Mouse (Mus musculus): Measurements from ENCODE around the gene Ogdh. TPM values are rescaled to one million over a fixed set of nuclear protein-coding genes. Genes with fewer than 3 reads are reported as not detected.
"Not testable (repeated sequence)": the region's sequence is repeated elsewhere in the genome, so short reads cannot be mapped to it uniquely, and the experiment has no call there.

Ogdh gene
- total RNA-seq (2014; fragmentation: Nextera tagmentation) (97.5 and 108 TPM in 2 replicates), total RNA-seq (2017) (57.7 and 65.5 TPM in 2 replicates), polyA plus RNA-seq (2012) (33.1 and 49.5 TPM in 2 replicates)

DNA sequence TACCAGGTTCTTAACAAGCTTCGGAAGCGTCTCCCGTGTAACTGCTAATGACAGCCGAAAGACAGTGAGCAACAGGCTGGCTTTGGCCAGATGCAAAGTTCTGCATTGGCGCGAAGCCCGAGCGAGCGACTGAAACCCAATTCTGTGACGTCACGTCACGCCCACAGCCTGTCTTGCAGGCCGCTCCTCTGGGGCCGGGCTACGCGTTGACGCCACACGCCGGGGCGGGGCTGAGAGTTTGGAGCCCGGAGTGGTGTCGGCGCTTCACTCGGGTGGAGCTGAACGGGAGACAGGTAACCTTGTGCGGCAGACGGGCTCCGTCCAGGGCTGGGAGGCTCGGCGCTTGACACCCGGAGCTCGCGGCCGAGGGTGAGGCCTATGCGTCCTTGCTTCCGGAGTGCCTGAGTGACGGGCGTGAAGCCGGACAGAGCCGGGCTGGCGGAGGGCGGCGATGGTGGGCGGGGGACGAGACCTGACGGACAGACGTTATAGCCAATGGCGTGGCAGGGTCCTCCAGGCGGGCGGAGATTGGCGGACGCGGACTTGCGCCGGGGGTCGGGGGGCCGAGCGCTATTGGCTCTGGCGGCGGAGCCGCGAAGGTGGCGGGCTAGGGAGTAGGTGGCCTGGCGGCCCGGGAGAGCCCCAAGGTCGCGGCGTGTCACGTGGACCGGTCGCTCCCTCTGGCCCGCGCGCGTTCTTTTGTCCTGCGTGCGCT is at the start of gene Ogdh:
Gene Ogdh, plus strand, starts transcription at position 233 of the 715 bp plus-strand sequence.
- ATAC-seq (ENCODE audit: extremely low read depth, insufficient number of reproducible peaks, low FRiP score, poor library complexity, severe bottlenecking) (peak; percentile 85), DNase-seq (ENCODE audit: low spot score) (peak; percentile 92)
- H3K4me3 ChIP-seq (ENCODE audit: low read depth, low read length), result peak within 1 kb of the TSS; percentile 93
- no peaks in the 10 kb centered on the region for H3K9me3 ChIP-seq (replicated peaks)
- TF ChIP-seq GATA2 (IDR thresholded peaks at IDR 0.05; ENCODE audit: borderline replicate concordance, low read depth, low read length) (no peak), TAL1 (conservative IDR thresholded peaks at IDR 0.05; ENCODE audit: low read depth, low read length) (no peak), GATA1 (IDR thresholded peaks at IDR 0.05; ENCODE audit: borderline replicate concordance, low read length) (no peak), CTCF (IDR thresholded peaks at IDR 0.05; ENCODE audit: low read depth, low read length) (no peak), POLR2AphosphoS5 (IDR thresholded peaks at IDR 0.05; ENCODE audit: insufficient replicate concordance, low read depth, low read length) (no peak)
- peaks cover 8% of the 10 kb centered on the region for H3K36me3 ChIP-seq (replicated peaks)
- H3K27me3 ChIP-seq (ENCODE audit: insufficient read depth, low read length), result no peaks in the 10 kb centered on the region
- H3K4me1 ChIP-seq (ENCODE audit: insufficient read depth, low read depth, low read length), result peaks cover 44% of the 10 kb centered on the region

DNA sequence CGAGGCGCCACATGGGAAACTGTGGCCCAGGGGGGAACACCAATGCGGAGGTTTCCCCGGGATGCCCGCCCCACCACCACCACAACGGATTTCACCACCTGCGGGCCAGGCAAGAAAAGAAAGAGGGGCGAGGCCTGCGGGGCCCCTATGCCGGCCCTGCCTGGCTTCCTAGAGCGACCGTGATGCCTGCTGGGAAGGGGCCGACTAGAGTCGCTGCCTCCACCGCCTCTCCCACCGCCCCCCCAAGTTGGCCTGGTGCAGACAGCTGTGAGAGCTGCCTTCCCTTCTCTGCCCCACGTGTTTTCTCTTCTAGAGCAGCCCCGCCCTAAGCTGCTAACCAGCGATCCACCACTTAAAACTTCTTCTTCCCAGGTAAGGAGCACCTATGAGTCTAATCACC is 46.7 kb upstream of the Ogdh start:
- TF ChIP-seq GATA1 (IDR thresholded peaks at IDR 0.05; ENCODE audit: borderline replicate concordance, low read length) (no peak), GATA2 (IDR thresholded peaks at IDR 0.05; ENCODE audit: borderline replicate concordance, low read depth, low read length) (no peak), CTCF (IDR thresholded peaks at IDR 0.05; ENCODE audit: low read depth, low read length) (no peak), POLR2AphosphoS5 (IDR thresholded peaks at IDR 0.05; ENCODE audit: insufficient replicate concordance, low read depth, low read length) (no peak), TAL1 (conservative IDR thresholded peaks at IDR 0.05; ENCODE audit: low read depth, low read length) (no peak)

DNA sequence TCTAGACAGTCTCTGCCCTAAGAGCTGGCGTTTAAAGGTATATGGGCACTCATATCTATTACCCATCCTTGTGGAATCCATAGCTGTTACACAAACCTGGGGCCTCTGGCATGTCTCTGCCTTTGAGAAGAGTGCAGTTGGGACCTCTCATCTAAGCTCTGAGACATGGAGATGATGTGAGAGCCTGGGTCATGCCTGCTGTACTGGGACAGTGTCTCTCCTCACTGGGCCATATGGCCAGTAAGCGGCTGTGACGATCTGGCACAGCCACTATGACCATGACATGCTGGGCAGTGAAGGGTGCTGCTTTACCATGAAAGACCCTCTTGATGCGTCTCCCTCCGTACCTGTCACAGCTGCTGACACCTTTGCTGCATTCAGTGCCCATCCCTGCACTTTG is 39.2 kb upstream of the Ogdh start:
- H3K4me1 ChIP-seq (ENCODE audit: insufficient read depth, low read depth, low read length), result peaks cover 8% of the 10 kb centered on the region
- DNase-seq (ENCODE audit: low spot score) (no peak), ATAC-seq (ENCODE audit: extremely low read depth, insufficient number of reproducible peaks, low FRiP score, poor library complexity, severe bottlenecking) (no peak)
- TF ChIP-seq CTCF (IDR thresholded peaks at IDR 0.05; ENCODE audit: low read depth, low read length) (no peak), GATA1 (IDR thresholded peaks at IDR 0.05; ENCODE audit: borderline replicate concordance, low read length) (no peak), TAL1 (conservative IDR thresholded peaks at IDR 0.05; ENCODE audit: low read depth, low read length) (no peak), GATA2 (IDR thresholded peaks at IDR 0.05; ENCODE audit: borderline replicate concordance, low read depth, low read length) (no peak), POLR2AphosphoS5 (IDR thresholded peaks at IDR 0.05; ENCODE audit: insufficient replicate concordance, low read depth, low read length) (no peak)
- no peaks in the 10 kb centered on the region for H3K9me3 ChIP-seq (replicated peaks)
- no peak overlapping the region for H3K4me3 ChIP-seq (ENCODE audit: low read depth, low read length)
- peaks cover 10% of the 10 kb centered on the region for H3K36me3 ChIP-seq (replicated peaks)
- peaks cover 23% of the 10 kb centered on the region for H3K27me3 ChIP-seq (ENCODE audit: insufficient read depth, low read length)

More for the DNA sequence above, 46.7 kb upstream of the Ogdh start:
- no peak overlapping the region for H3K4me3 ChIP-seq (ENCODE audit: low read depth, low read length)
- ATAC-seq (ENCODE audit: extremely low read depth, insufficient number of reproducible peaks, low FRiP score, poor library complexity, severe bottlenecking) (no peak), DNase-seq (ENCODE audit: low spot score) (no peak)
- H3K4me1 ChIP-seq (ENCODE audit: insufficient read depth, low read depth, low read length), result no peaks in the 10 kb centered on the region
- H3K36me3 ChIP-seq (replicated peaks), result no peaks in the 10 kb centered on the region
- no peaks in the 10 kb centered on the region for H3K9me3 ChIP-seq (replicated peaks)
- peaks cover 6% of the 10 kb centered on the region; the same call in 1 of the 2 replicates for H3K27me3 ChIP-seq (ENCODE audit: insufficient read depth, low read length)

DNA sequence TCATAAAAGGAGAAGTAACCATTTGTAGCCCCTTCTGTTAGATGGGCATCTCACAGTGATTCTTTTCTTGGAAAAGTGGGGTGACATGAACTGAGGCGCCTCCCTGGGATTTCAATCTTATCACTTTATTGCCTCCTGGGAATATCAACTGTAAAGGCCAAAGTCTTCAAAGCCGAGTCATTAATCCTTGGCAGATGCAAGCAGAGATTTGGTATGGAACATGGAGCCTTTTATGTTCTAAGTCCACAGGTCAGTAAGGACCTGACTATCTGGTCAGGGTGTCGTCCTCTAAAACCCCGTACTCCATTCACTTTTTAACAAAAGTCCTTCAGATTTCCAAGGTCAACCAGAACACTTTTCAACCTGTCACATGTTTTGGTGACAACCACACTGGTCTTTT is 38.6 kb upstream of the Ogdh start:
- TF ChIP-seq CTCF (IDR thresholded peaks at IDR 0.05; ENCODE audit: low read depth, low read length) (no peak), POLR2AphosphoS5 (IDR thresholded peaks at IDR 0.05; ENCODE audit: insufficient replicate concordance, low read depth, low read length) (no peak), GATA1 (IDR thresholded peaks at IDR 0.05; ENCODE audit: borderline replicate concordance, low read length) (no peak), GATA2 (IDR thresholded peaks at IDR 0.05; ENCODE audit: borderline replicate concordance, low read depth, low read length) (no peak), TAL1 (conservative IDR thresholded peaks at IDR 0.05; ENCODE audit: low read depth, low read length) (no peak)
- Histone ChIP-seq H3K36me3 (replicated peaks) (peaks cover 16% of the 10 kb centered on the region), H3K27me3 (ENCODE audit: insufficient read depth, low read length) (peaks cover 23% of the 10 kb centered on the region), H3K4me1 (ENCODE audit: insufficient read depth, low read depth, low read length) (peaks cover 11% of the 10 kb centered on the region), H3K4me3 (ENCODE audit: low read depth, low read length) (no peak overlapping the region), H3K9me3 (replicated peaks) (no peaks in the 10 kb centered on the region)
- ATAC-seq (ENCODE audit: extremely low read depth, insufficient number of reproducible peaks, low FRiP score, poor library complexity, severe bottlenecking) (no peak), DNase-seq (ENCODE audit: low spot score) (no peak)

DNA sequence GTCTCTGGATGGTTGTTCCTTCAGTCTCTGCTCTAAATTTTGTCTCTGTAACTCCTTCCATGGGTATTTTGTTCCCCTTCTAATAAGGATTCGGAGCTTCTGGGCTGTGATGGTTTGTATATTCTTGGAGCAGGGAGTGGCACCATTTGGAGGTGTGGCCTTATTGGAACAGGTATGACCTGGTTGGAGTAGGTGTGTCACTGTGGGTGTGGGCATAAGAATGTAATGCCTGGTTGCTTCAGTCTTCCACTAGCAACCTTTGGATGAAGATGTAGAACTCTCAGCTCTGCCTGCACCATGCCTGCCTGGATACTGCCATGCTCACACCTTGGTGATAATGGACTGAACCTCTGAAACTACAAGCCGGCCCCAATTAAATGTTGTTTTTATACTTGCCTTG is 36.8 kb upstream of the Ogdh start:
- peaks cover 19% of the 10 kb centered on the region for H3K27me3 ChIP-seq (ENCODE audit: insufficient read depth, low read length)
- peaks cover 27% of the 10 kb centered on the region for H3K4me1 ChIP-seq (ENCODE audit: insufficient read depth, low read depth, low read length)
- not testable (repeated sequence) for ATAC-seq (ENCODE audit: extremely low read depth, insufficient number of reproducible peaks, low FRiP score, poor library complexity, severe bottlenecking); H3K4me3 ChIP-seq (ENCODE audit: low read depth, low read length); H3K9me3 ChIP-seq (replicated peaks); DNase-seq (ENCODE audit: low spot score)
- peaks cover 34% of the 10 kb centered on the region for H3K36me3 ChIP-seq (replicated peaks)

DNA sequence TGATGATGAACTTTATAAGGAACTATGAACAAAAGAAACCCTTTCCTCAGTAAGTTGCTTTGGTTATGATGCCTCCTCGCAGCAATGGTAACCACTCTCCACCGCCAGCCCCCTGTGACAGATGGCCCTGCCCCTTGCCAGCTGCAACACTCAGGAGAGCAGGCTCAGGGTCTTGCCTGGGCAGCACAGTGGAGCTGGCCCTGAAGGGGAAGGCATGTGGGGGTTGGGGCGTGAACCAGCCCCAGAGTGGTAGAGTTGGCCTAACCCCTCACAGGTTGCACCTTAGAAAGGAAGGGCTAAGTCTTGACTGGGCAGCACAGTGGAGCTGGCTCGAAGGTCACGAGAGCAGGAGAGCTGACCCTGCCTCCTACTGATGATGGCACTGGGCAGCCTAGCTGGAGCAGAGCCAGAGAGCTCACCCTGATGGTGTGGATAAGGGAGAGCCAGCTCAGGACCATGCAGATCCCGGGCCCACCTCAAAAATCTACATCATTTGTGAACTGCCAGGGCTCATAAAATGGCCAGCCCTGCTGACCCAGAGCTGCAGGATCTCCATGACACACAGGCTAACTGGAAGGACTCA is 34.9 kb upstream of the Ogdh start:
- H3K27me3 ChIP-seq (ENCODE audit: insufficient read depth, low read length), result peaks cover 14% of the 10 kb centered on the region
- peaks cover 41% of the 10 kb centered on the region for H3K4me1 ChIP-seq (ENCODE audit: insufficient read depth, low read depth, low read length)
- TF ChIP-seq POLR2AphosphoS5 (IDR thresholded peaks at IDR 0.05; ENCODE audit: insufficient replicate concordance, low read depth, low read length), result peak; percentile 82; the same call in 1 of the 2 replicates
- TF ChIP-seq TAL1 (conservative IDR thresholded peaks at IDR 0.05; ENCODE audit: low read depth, low read length), result no peak
- TF ChIP-seq GATA1 (IDR thresholded peaks at IDR 0.05; ENCODE audit: borderline replicate concordance, low read length), result no peak
- no peak for TF ChIP-seq CTCF (IDR thresholded peaks at IDR 0.05; ENCODE audit: low read depth, low read length)
- H3K9me3 ChIP-seq (replicated peaks), result no peaks in the 10 kb centered on the region
- H3K4me3 ChIP-seq (ENCODE audit: low read depth, low read length), result no peak overlapping the region
- DNase-seq (ENCODE audit: low spot score), result no peak
- ATAC-seq (ENCODE audit: extremely low read depth, insufficient number of reproducible peaks, low FRiP score, poor library complexity, severe bottlenecking), result no peak
- peaks cover 53% of the 10 kb centered on the region for H3K36me3 ChIP-seq (replicated peaks)
